Mouse (Mus musculus) brain, embryonic 14.5 days (tissue): Measurements from ENCODE around the gene Gm26566.

Source experiments
- CTCF ChIP-seq: fragments of 200-500 bp; IDR thresholded peaks from 2 replicates; pipeline ENCODE4 v1.5.1; 2012; ENCODE audit warnings: inconsistent platforms, mild to moderate bottlenecking, moderate library complexity, borderline replicate concordance; ENCODE audit not compliant: insufficient read depth, insufficient read length; ENCODE audit errors: extremely low read depth
- POLR2A ChIP-seq: fragments of 200-500 bp; IDR thresholded peaks from 2 replicates; pipeline ENCODE4 v1.6.1; 2012; ENCODE audit warnings: mild to moderate bottlenecking, inconsistent platforms, borderline replicate concordance; ENCODE audit not compliant: poor library complexity, insufficient read depth, insufficient read length, severe bottlenecking; ENCODE audit errors: extremely low read depth

GRCm38 (mm10) chr4:88698781-88699180 lies 22.8 kb upstream of the Gm26566 start:
- no peak for TF ChIP-seq CTCF
- no peak for TF ChIP-seq POLR2A
